Mouse (Mus musculus): ENCODE results near the gene Lypd5.
A peak's percentile ranks its signal among the peaks of the same experiment; 100 is the strongest.

The Lypd5 gene

GRCm38 (mm10) chr7:24348896-24349295 is at the start of gene Lypd5:
Gene Lypd5, plus strand, starts transcription at chr7:24349196.
- DNase-seq (ENCODE audit: inconsistent age in 2 of 2, low spot score in 1 of 2): no peak

- DNase-seq (ENCODE audit: inconsistent age in 2 of 2, low spot score in 1 of 2): peak; percentile 29 to 61
Observed at GRCm38 (mm10) chr7:24299823-24300481, 49.0 kb upstream of the Lypd5 start.

- peak; percentile 41 to 69 for DNase-seq (ENCODE audit: inconsistent age in 2 of 2, low spot score in 1 of 2)
Observed at GRCm38 (mm10) chr7:24300771-24301282, 48.2 kb upstream of the Lypd5 start, which contains the start of gene Zfp61. Gene Zfp61, minus strand, starts transcription at chr7:24301232.

- no peak for DNase-seq (ENCODE audit: inconsistent age in 2 of 2, low spot score in 1 of 2)
Observed at GRCm38 (mm10) chr7:24315726-24316566, 33.0 kb upstream of the Lypd5 start.

GRCm38 (mm10) chr7:24316567-24317092 is 32.4 kb upstream of the Lypd5 start, which contains the start of gene Zfp94:
Gene Zfp94, minus strand, starts transcription at chr7:24316666.
- peak; percentile 96 to 98 for DNase-seq (ENCODE audit: inconsistent age in 2 of 2, low spot score in 1 of 2)

GRCm38 (mm10) chr7:24318942-24319341 is 30.1 kb upstream of the Lypd5 start:
- no peak for DNase-seq (ENCODE audit: inconsistent age in 2 of 2, low spot score in 1 of 2)

GRCm38 (mm10) chr7:24322593-24322992 is 26.4 kb upstream of the Lypd5 start:
- DNase-seq (ENCODE audit: inconsistent age in 2 of 2, low spot score in 1 of 2): no peak

GRCm38 (mm10) chr7:24325197-24325596 is 23.8 kb upstream of the Lypd5 start:
- DNase-seq (ENCODE audit: inconsistent age in 2 of 2, low spot score in 1 of 2): peak in 1 of 2 experiments; percentile 39

- no peak for DNase-seq (ENCODE audit: inconsistent age in 2 of 2, low spot score in 1 of 2)
Observed at GRCm38 (mm10) chr7:24325675-24326128, 23.3 kb upstream of the Lypd5 start.

- DNase-seq (ENCODE audit: inconsistent age in 2 of 2, low spot score in 1 of 2): no peak
Observed at GRCm38 (mm10) chr7:24326273-24327135, 22.5 kb upstream of the Lypd5 start.

GRCm38 (mm10) chr7:24327281-24327975 is 21.6 kb upstream of the Lypd5 start:
- no peak for DNase-seq (ENCODE audit: inconsistent age in 2 of 2, low spot score in 1 of 2)

- DNase-seq (ENCODE audit: inconsistent age in 2 of 2, low spot score in 1 of 2): peak in 1 of 2 experiments; percentile 35
Observed at GRCm38 (mm10) chr7:24333304-24333986, 15.6 kb upstream of the Lypd5 start, which contains the start of gene Tescl. Gene Tescl, minus strand, starts transcription at chr7:24333936.

- DNase-seq (ENCODE audit: inconsistent age in 2 of 2, low spot score in 1 of 2): peak; percentile 62 to 88
Observed at GRCm38 (mm10) chr7:24335699-24336309, 13.2 kb upstream of the Lypd5 start.

- no peak for DNase-seq (ENCODE audit: inconsistent age in 2 of 2, low spot score in 1 of 2)
Observed at GRCm38 (mm10) chr7:24338241-24338640, 10.8 kb upstream of the Lypd5 start.

- no peak for DNase-seq (ENCODE audit: inconsistent age in 2 of 2, low spot score in 1 of 2)
Observed at GRCm38 (mm10) chr7:24343701-24344272, 5.2 kb upstream of the Lypd5 start.

GRCm38 (mm10) chr7:24346444-24346843 is 2.6 kb upstream of the Lypd5 start:
- DNase-seq (ENCODE audit: inconsistent age in 2 of 2, low spot score in 1 of 2): no peak

GRCm38 (mm10) chr7:24355646-24356045 is 6.7 kb downstream of the Lypd5 start:
- DNase-seq (ENCODE audit: inconsistent age in 2 of 2, low spot score in 1 of 2): no peak

GRCm38 (mm10) chr7:24356081-24356480 is 7.1 kb downstream of the Lypd5 start:
- peak; percentile 73 to 81 for DNase-seq (ENCODE audit: inconsistent age in 2 of 2, low spot score in 1 of 2)
